Mouse (Mus musculus): ENCODE results near the gene Tjp3.
"Not testable (repeated sequence)": the region's sequence is repeated elsewhere in the genome, so short reads cannot be mapped to it uniquely, and the experiment has no call there.

Gene Tjp3

DNA sequence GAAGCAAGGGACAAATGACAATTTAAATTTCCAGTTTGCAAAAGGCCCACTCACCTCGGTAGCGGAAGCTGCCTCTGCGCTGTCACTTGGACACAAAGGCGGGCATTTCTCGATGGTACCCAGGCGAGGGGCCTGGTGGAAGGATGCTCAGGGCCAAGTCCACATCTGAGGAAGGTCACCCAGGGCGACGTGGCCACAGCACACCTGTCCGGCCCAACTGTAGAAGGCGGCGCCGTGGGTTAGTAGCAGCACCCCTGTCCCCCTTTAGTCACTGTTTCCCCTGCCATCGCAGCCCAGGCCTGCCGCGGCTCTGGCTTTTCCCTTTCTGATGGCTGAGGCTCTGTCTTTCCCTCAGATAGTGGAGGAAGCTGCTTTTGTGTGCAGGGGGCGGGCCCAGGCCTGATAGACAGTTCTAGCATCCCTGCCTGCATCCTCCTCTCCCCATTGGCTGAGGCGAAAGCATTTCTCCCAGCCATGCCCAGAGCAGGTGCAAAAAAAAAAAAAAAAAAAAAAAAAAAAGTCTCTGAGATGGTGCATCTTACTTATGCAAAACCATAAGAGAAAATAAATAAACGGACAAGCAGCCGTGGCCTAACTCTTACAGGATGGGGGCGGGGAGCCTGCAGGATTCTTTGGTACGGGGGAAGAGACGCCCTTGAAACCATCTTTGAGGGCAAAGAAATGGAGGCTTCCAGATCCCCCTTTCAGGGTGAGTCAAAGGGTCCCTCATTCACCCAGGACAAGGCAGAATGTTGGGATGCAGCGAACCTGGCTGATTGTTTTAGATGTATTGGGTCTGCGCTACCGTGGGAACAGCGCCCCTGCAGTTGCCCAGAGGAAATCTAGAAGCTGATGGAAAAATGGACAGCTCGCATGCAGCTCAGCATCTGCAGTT lies 60.7 kb downstream of the Tjp3 start, which contains the start of gene Atcay:
TSS of gene Atcay (minus strand) at position 396 of the 895 bp plus-strand sequence.
- DNase-seq: peak; percentile 87 to 88

DNA sequence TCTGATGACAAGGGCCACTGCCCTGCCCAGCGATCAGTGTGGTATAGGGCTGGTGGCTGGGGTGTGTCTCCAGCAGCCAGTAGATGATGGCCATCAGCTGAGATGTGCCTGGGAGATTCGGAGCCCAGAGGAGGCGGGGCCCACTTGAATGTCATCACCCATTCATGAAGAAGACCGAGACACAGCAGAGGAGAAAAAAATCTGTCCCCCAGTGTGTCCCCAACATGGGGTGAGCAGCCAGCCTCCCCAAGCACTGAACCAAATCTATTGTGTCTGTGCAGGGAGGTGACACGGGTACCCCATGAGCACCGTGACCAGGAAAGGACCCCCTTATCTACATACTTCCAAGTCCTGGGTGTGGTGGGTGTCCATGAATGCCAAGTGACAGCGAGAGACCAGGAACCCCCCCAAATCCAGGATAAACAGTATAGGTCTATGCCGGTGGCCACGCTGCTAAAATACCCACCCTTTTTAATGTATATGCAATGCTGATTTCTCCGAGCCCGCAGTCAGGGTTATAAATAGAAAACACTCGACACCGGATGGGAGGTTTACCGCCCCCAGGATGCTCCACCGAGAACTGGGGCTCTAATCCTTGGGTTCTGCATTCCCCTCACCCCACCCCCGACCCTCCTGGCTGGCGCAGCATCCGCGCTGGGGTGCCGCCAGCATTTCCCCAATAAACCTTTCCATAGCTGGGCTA lies 61.5 kb downstream of the Tjp3 start:
- peak; percentile 56 to 57 for DNase-seq

DNA sequence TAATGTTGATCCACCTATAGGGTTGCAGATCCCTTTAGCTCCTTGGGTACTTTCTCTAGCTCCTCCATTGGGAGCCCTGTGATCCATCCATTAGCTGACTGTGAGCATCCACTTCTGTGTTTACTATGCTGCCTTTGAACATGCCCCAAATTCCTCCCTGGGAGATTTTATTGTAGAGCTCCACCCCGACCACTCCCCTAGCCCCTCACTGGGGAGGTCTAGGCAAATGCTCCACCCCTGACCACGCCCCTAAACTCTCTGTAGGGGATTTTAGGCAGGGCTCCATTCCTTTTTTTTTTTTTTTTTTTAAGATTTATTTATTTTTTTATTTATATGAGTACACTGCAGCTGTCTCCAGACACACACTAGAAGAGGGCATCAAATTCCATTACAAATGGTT lies 67.7 kb downstream of the Tjp3 start:
- DNase-seq: not testable (repeated sequence)
